Mouse (Mus musculus): ENCODE measurements at regions not wholly inside any gene's neighbourhood (a gene's known extent, or its start where the extent isn't known, plus 50 kb on each side); places are given as distances from the start of the nearest gene placed in this dataset.

GRCm38 (mm10) chr4:16700159-16700558 is 2905.1 kb upstream of the Gm12353 start:
- ATAC-seq = no peak
- Histone ChIP-seq H3K36me3 (ENCODE audit: control insufficient read depth, insufficient read depth) (no peaks in the 10 kb centered on the region), H3K9me3 (ENCODE audit: control insufficient read depth, low read length) (no peaks in the 10 kb centered on the region), H3K9ac (replicated peaks; ENCODE audit: low read depth, low read length) (no peak overlapping the region), H3K4me1 (replicated peaks; ENCODE audit: control insufficient read depth, insufficient read depth, low read length) (no peaks in the 10 kb centered on the region), H3K27ac (ENCODE audit: low read length) (no peak overlapping the region), H3K27me3 (replicated peaks; ENCODE audit: control insufficient read depth, insufficient read depth, low read length) (no peaks in the 10 kb centered on the region), H3K4me3 (replicated peaks; ENCODE audit: low read length) (no peak overlapping the region), H3K4me2 (ENCODE audit: low read length) (no peak overlapping the region)
- WGBS = 49% methylated on average over 2 of the region's 2 CpGs

GRCm38 (mm10) chr4:16714796-16715195 is 2890.5 kb upstream of the Gm12353 start:
- H3K4me3 ChIP-seq (replicated peaks; ENCODE audit: low read length) = no peak overlapping the region
- H3K27ac ChIP-seq (ENCODE audit: low read length) = no peak overlapping the region
- H3K4me1 ChIP-seq (replicated peaks; ENCODE audit: control insufficient read depth, insufficient read depth, low read length) = no peaks in the 10 kb centered on the region
- no peaks in the 10 kb centered on the region for H3K9me3 ChIP-seq (ENCODE audit: control insufficient read depth, low read length)
- H3K36me3 ChIP-seq (ENCODE audit: control insufficient read depth, insufficient read depth) = no peaks in the 10 kb centered on the region
- H3K9ac ChIP-seq (replicated peaks; ENCODE audit: low read depth, low read length) = no peak overlapping the region
- no peak overlapping the region for H3K4me2 ChIP-seq (ENCODE audit: low read length)
- ATAC-seq = no peak
- H3K27me3 ChIP-seq (replicated peaks; ENCODE audit: control insufficient read depth, insufficient read depth, low read length) = no peaks in the 10 kb centered on the region

DNA sequence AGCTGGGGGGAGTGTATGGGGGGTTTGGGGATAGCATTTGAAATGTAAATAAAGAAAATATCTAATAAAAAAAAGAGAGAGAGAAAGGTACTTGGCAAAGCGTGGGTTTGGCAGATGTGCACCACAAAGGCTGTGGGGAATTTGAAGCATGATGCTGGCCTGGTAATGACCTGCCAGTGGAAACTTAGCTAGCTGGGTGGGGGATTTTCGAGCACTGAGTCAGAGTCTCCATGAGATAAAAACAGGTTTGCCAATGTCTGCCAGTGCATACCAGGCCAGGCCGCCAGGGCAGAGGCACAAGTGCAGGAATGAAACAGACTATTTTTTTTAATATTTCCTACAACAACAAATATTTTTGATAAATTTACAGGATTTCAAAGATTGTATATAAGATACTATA is 2865.5 kb upstream of the Gm12353 start:
- Histone ChIP-seq H3K27ac (ENCODE audit: low read length) (no peak overlapping the region), H3K9ac (replicated peaks; ENCODE audit: low read depth, low read length) (no peak overlapping the region), H3K9me3 (ENCODE audit: control insufficient read depth, low read length) (no peaks in the 10 kb centered on the region), H3K4me1 (replicated peaks; ENCODE audit: control insufficient read depth, insufficient read depth, low read length) (no peaks in the 10 kb centered on the region), H3K36me3 (ENCODE audit: control insufficient read depth, insufficient read depth) (no peaks in the 10 kb centered on the region), H3K4me2 (ENCODE audit: low read length) (no peak overlapping the region), H3K4me3 (replicated peaks; ENCODE audit: low read length) (no peak overlapping the region), H3K27me3 (replicated peaks; ENCODE audit: control insufficient read depth, insufficient read depth, low read length) (no peaks in the 10 kb centered on the region)
- 84% methylated on average over 3 of the region's 3 CpGs for WGBS
- ATAC-seq = no peak
